Mouse (Mus musculus): ENCODE measurements around the gene Sox8. TPM values are rescaled to one million over a fixed set of nuclear protein-coding genes. Genes with fewer than 3 reads are reported as not detected.

The Sox8 gene
- polyA plus RNA-seq, 1 experiment from 2014 or later, result 0.79 TPM

- Histone ChIP-seq H3K4me3 (ENCODE audit: low read depth, low read length) (no peak overlapping the region), H3K9ac (no peak overlapping the region), H3K36me3 (ENCODE audit: insufficient read depth) (no peaks in the 10 kb centered on the region), H3K9me3 (ENCODE audit: low read depth, low read length) (no peaks in the 10 kb centered on the region), H3K4me1 (ENCODE audit: insufficient read depth) (no peaks in the 10 kb centered on the region), H3K27me3 (ENCODE audit: insufficient read depth, low read length) (no peaks in the 10 kb centered on the region), H3K27ac (ENCODE audit: low read depth) (no peak overlapping the region), H3K4me2 (no peak overlapping the region)
- DNase-seq, result no peak
- WGBS, result 55% methylated on average over 8 of the region's 8 CpGs
- no peak for ATAC-seq (ENCODE audit: insufficient read depth)
- TF ChIP-seq CTCF (IDR thresholded peaks at IDR 0.05; ENCODE audit: low read depth), result no peak
Measured at GRCm38 (mm10) chr17:25530357-25531022, 40.0 kb downstream of the Sox8 start.

- Histone ChIP-seq H3K27ac (ENCODE audit: low read depth) (no peak overlapping the region), H3K9ac (no peak overlapping the region), H3K9me3 (ENCODE audit: low read depth, low read length) (no peaks in the 10 kb centered on the region), H3K4me1 (ENCODE audit: insufficient read depth) (no peaks in the 10 kb centered on the region), H3K4me2 (no peak overlapping the region), H3K27me3 (ENCODE audit: insufficient read depth, low read length) (no peaks in the 10 kb centered on the region), H3K36me3 (ENCODE audit: insufficient read depth) (no peaks in the 10 kb centered on the region), H3K4me3 (ENCODE audit: low read depth, low read length) (no peak overlapping the region)
- WGBS, result 75% methylated on average over 12 of the region's 12 CpGs
- DNase-seq (no peak), ATAC-seq (ENCODE audit: insufficient read depth) (no peak)
- TF ChIP-seq CTCF (IDR thresholded peaks at IDR 0.05; ENCODE audit: low read depth), result no peak
Measured at GRCm38 (mm10) chr17:25522080-25522479, 48.4 kb downstream of the Sox8 start.

- H3K4me1 ChIP-seq (ENCODE audit: insufficient read depth), result no peaks in the 10 kb centered on the region
Measured at GRCm38 (mm10) chr17:25520492-25520891, 50.0 kb downstream of the Sox8 start.

GRCm38 (mm10) chr17:25519511-25519910 is 51.0 kb downstream of the Sox8 start:
- H3K27me3 ChIP-seq (ENCODE audit: insufficient read depth, low read length), result no peaks in the 10 kb centered on the region
- H3K9ac ChIP-seq, result no peak overlapping the region
- DNase-seq (no peak), ATAC-seq (ENCODE audit: insufficient read depth) (no peak)
- H3K36me3 ChIP-seq (ENCODE audit: insufficient read depth), result no peaks in the 10 kb centered on the region
- no peak overlapping the region for H3K4me3 ChIP-seq (ENCODE audit: low read depth, low read length)
- no peaks in the 10 kb centered on the region for H3K9me3 ChIP-seq (ENCODE audit: low read depth, low read length)
- no peak overlapping the region for H3K27ac ChIP-seq (ENCODE audit: low read depth)
- 69% methylated on average over 5 of the region's 5 CpGs for WGBS
- TF ChIP-seq CTCF (IDR thresholded peaks at IDR 0.05; ENCODE audit: low read depth), result no peak
- no peaks in the 10 kb centered on the region for H3K4me1 ChIP-seq (ENCODE audit: insufficient read depth)
- no peak overlapping the region for H3K4me2 ChIP-seq

More at GRCm38 (mm10) chr17:25520492-25520891, 50.0 kb downstream of the Sox8 start:
- H3K4me2 ChIP-seq, result no peak overlapping the region
- H3K36me3 ChIP-seq (ENCODE audit: insufficient read depth), result no peaks in the 10 kb centered on the region
- no peak for ATAC-seq (ENCODE audit: insufficient read depth)
- DNase-seq, result no peak
- no peak overlapping the region for H3K9ac ChIP-seq
- no peak overlapping the region for H3K4me3 ChIP-seq (ENCODE audit: low read depth, low read length)
- no peaks in the 10 kb centered on the region for H3K9me3 ChIP-seq (ENCODE audit: low read depth, low read length)
- H3K27ac ChIP-seq (ENCODE audit: low read depth), result no peak overlapping the region
- no peaks in the 10 kb centered on the region for H3K27me3 ChIP-seq (ENCODE audit: insufficient read depth, low read length)
- WGBS, result 26% methylated on average over 9 of the region's 9 CpGs
- no peak for TF ChIP-seq CTCF (IDR thresholded peaks at IDR 0.05; ENCODE audit: low read depth)

- no peaks in the 10 kb centered on the region for H3K4me1 ChIP-seq (ENCODE audit: insufficient read depth)
- H3K27ac ChIP-seq (ENCODE audit: low read depth), result no peak overlapping the region
- no peaks in the 10 kb centered on the region for H3K27me3 ChIP-seq (ENCODE audit: insufficient read depth, low read length)
- H3K36me3 ChIP-seq (ENCODE audit: insufficient read depth), result no peaks in the 10 kb centered on the region
- H3K4me2 ChIP-seq, result no peak overlapping the region
- DNase-seq (no peak), ATAC-seq (ENCODE audit: insufficient read depth) (no peak)
- no peak overlapping the region for H3K9ac ChIP-seq
- TF ChIP-seq CTCF (IDR thresholded peaks at IDR 0.05; ENCODE audit: low read depth), result no peak
- 82% methylated on average over 17 of the region's 17 CpGs for WGBS
- H3K9me3 ChIP-seq (ENCODE audit: low read depth, low read length), result no peaks in the 10 kb centered on the region
- no peak overlapping the region for H3K4me3 ChIP-seq (ENCODE audit: low read depth, low read length)
Measured at GRCm38 (mm10) chr17:25518144-25518543, 52.3 kb downstream of the Sox8 start.

- H3K9me3 ChIP-seq (ENCODE audit: low read depth, low read length), result no peaks in the 10 kb centered on the region
- no peak overlapping the region for H3K27ac ChIP-seq (ENCODE audit: low read depth)
- H3K36me3 ChIP-seq (ENCODE audit: insufficient read depth), result no peaks in the 10 kb centered on the region
- no peaks in the 10 kb centered on the region for H3K4me1 ChIP-seq (ENCODE audit: insufficient read depth)
- no peak overlapping the region for H3K4me3 ChIP-seq (ENCODE audit: low read depth, low read length)
- H3K4me2 ChIP-seq, result no peak overlapping the region
- no peak for TF ChIP-seq CTCF (IDR thresholded peaks at IDR 0.05; ENCODE audit: low read depth)
- H3K9ac ChIP-seq, result no peak overlapping the region
- 11% methylated on average over 5 of the region's 5 CpGs for WGBS
- DNase-seq (peak; percentile 51), ATAC-seq (ENCODE audit: insufficient read depth) (no peak)
- H3K27me3 ChIP-seq (ENCODE audit: insufficient read depth, low read length), result no peaks in the 10 kb centered on the region
Measured at GRCm38 (mm10) chr17:25516315-25516714, 54.2 kb downstream of the Sox8 start.

Other genes starting within 250 kb of the Sox8 start
- gene Tpsab1, start 225.1 kb downstream of the Sox8 start, polyA plus RNA-seq (2014; fragmentation: Nextera tagmentation; extraction: Ambion mirVana), result not detected in 2 replicates
- gene Tpsb2, start 204.4 kb downstream of the Sox8 start, polyA plus RNA-seq (2014; fragmentation: Nextera tagmentation; extraction: Ambion mirVana), result 1.3 and 2.4 TPM in 2 replicates
- 0.25 and 0.31 TPM in 2 replicates for gene Tpsg1, start 201.4 kb downstream of the Sox8 start, polyA plus RNA-seq (2014; fragmentation: Nextera tagmentation; extraction: Ambion mirVana)
- 3.6 and 4.4 TPM in 2 replicates for gene Cacna1h, start 136.9 kb downstream of the Sox8 start, polyA plus RNA-seq (2014; fragmentation: Nextera tagmentation; extraction: Ambion mirVana)
- 0.18 and 0.20 TPM in 2 replicates for gene Tekt4, start 116.1 kb downstream of the Sox8 start, polyA plus RNA-seq (2014; fragmentation: Nextera tagmentation; extraction: Ambion mirVana)
- gene Sstr5, start 73.4 kb downstream of the Sox8 start, polyA plus RNA-seq (2014; fragmentation: Nextera tagmentation; extraction: Ambion mirVana), result 0.15 TPM in 1 of 2 replicates, not detected in the other
- 25.7 and 26.1 TPM in 2 replicates for gene Lmf1, start 8.4 kb upstream of the Sox8 start, polyA plus RNA-seq (2014; fragmentation: Nextera tagmentation; extraction: Ambion mirVana)
- gene Gng13, start 146.5 kb upstream of the Sox8 start, polyA plus RNA-seq (2014; fragmentation: Nextera tagmentation; extraction: Ambion mirVana), result 1.3 and 1.4 TPM in 2 replicates
- gene Chtf18, start 156.7 kb upstream of the Sox8 start, polyA plus RNA-seq (2014; fragmentation: Nextera tagmentation; extraction: Ambion mirVana), result 27.1 and 32.3 TPM in 2 replicates
- gene Rpusd1, start 157.0 kb upstream of the Sox8 start, polyA plus RNA-seq (2014; fragmentation: Nextera tagmentation; extraction: Ambion mirVana), result 22.1 and 22.6 TPM in 2 replicates
- 0.24 and 0.31 TPM in 2 replicates for gene Mslnl, start 165.4 kb upstream of the Sox8 start, polyA plus RNA-seq (2014; fragmentation: Nextera tagmentation; extraction: Ambion mirVana)
- gene Msln, start 183.7 kb upstream of the Sox8 start, polyA plus RNA-seq (2014; fragmentation: Nextera tagmentation; extraction: Ambion mirVana), result 1.8 and 4.6 TPM in 2 replicates
- 24.3 and 25.6 TPM in 2 replicates for gene Narfl, start 203.1 kb upstream of the Sox8 start, polyA plus RNA-seq (2014; fragmentation: Nextera tagmentation; extraction: Ambion mirVana)
- gene Haghl, start 215.0 kb upstream of the Sox8 start, polyA plus RNA-seq (2014; fragmentation: Nextera tagmentation; extraction: Ambion mirVana), result 55.1 and 57.9 TPM in 2 replicates
- gene Ccdc78, start 215.9 kb upstream of the Sox8 start, polyA plus RNA-seq (2014; fragmentation: Nextera tagmentation; extraction: Ambion mirVana), result 0.12 TPM in 1 of 2 replicates, not detected in the other
- 81.9 and 96.8 TPM in 2 replicates for gene Fam173a, start 222.2 kb upstream of the Sox8 start, polyA plus RNA-seq (2014; fragmentation: Nextera tagmentation; extraction: Ambion mirVana)
- not detected in 2 replicates for gene AC134908.4, start 225.0 kb upstream of the Sox8 start, polyA plus RNA-seq (2014; fragmentation: Nextera tagmentation; extraction: Ambion mirVana)
- 10.4 and 12.7 TPM in 2 replicates for gene Metrn, start 226.4 kb upstream of the Sox8 start, polyA plus RNA-seq (2014; fragmentation: Nextera tagmentation; extraction: Ambion mirVana)
- 0.97 and 1.3 TPM in 2 replicates for gene Fbxl16, start 238.4 kb upstream of the Sox8 start, polyA plus RNA-seq (2014; fragmentation: Nextera tagmentation; extraction: Ambion mirVana)